Mouse (Mus musculus) limb, embryonic 14.5 days (tissue): ENCODE measurements around the gene Mms22l. TPM values are rescaled to one million over a fixed set of nuclear protein-coding genes. Genes with fewer than 3 reads are reported as not detected.
A peak's percentile ranks its signal among the peaks of the same experiment; 100 is the strongest.

Source experiments
- ATAC-seq: fragments of 200-750 bp; cut with Nextera tagmentation; 2 replicates; pipeline ENCODE4 v1.8.0; 2017; ENCODE audit warnings: low read depth, moderate number of reproducible peaks, moderate TSS enrichment; ENCODE audit not compliant: low FRiP score
- DNase-seq: peaks from one replicate; pipeline ENCODE4 v3.0.0-alpha.2; 2015; ENCODE audit warnings: low spot score
- H3K27ac ChIP-seq: fragments of 300-500 bp; sonication (generic); replicated peaks from 2 replicates; pipeline ENCODE4 v1.5.1; 2014; ENCODE audit warnings: low read depth, mild to moderate bottlenecking, low read length, moderate library complexity, mixed read lengths
- H3K27me3 ChIP-seq: fragments of 300-500 bp; sonication (generic); 2 replicates; pipeline ENCODE4 v1.6.1; 2014; ENCODE audit warnings: low read length, mixed read lengths; ENCODE audit not compliant: control insufficient read depth, insufficient read depth
- H3K36me3 ChIP-seq: fragments of 300-500 bp; sonication (generic); 2 replicates; pipeline ENCODE4 v1.6.1; 2014; ENCODE audit warnings: mild to moderate bottlenecking, low read length, moderate library complexity, mixed read lengths; ENCODE audit not compliant: control insufficient read depth, insufficient read depth
- H3K4me1 ChIP-seq: fragments of 300-500 bp; sonication (generic); 2 replicates; pipeline ENCODE4 v1.6.1; 2014; ENCODE audit warnings: antibody characterized with exemption, low read length, mixed read lengths; ENCODE audit not compliant: control insufficient read depth, insufficient read depth
- H3K4me2 ChIP-seq: fragments of 300-500 bp; sonication (generic); replicated peaks from 2 replicates; pipeline ENCODE4 v1.6.1; 2014; ENCODE audit warnings: low read depth, mild to moderate bottlenecking, low read length, moderate library complexity; ENCODE audit not compliant: severe bottlenecking
- H3K4me3 ChIP-seq: fragments of 300-500 bp; sonication (generic); replicated peaks from 2 replicates; pipeline ENCODE4 v1.5.1; 2014; ENCODE audit warnings: low read length
- H3K9ac ChIP-seq: fragments of 300-500 bp; sonication (generic); 2 replicates; pipeline ENCODE4 v1.6.1; 2014; ENCODE audit warnings: mild to moderate bottlenecking, low read depth, low read length, moderate library complexity; ENCODE audit not compliant: severe bottlenecking
- H3K9me3 ChIP-seq: fragments of 300-500 bp; sonication (generic); 2 replicates; pipeline ENCODE4 v1.6.1; 2016; ENCODE audit warnings: low read length; ENCODE audit not compliant: control insufficient read depth
- POLR2A ChIP-seq: fragments of 200-500 bp; IDR thresholded peaks from 2 replicates; pipeline ENCODE4 v1.8.0; 2012; ENCODE audit warnings: inconsistent platforms, mild to moderate bottlenecking, moderate library complexity, borderline replicate concordance; ENCODE audit not compliant: insufficient read depth, insufficient read length; ENCODE audit errors: extremely low read depth
- WGBS: fragments of 180-500 bp; shearing (Covaris S2); extraction: QIAGEN DNeasy Blood & Tissue Kit; methylation state at CpG from one replicate; pipeline ENCODE4 v1.1.7; 2014; 5-methylcytosine and 5-hydroxymethylcytosine counted together
- polyA plus RNA-seq, 2 experiments: library from polyadenylated mRNA; depleted of rRNA in 1 of 2; stranded (reverse) in 1 of 2; unstranded in 1 of 2; fragments of >200 nt; fragmentation: Nextera tagmentation in 1 of 2; extraction: Ambion mirVana in 1 of 2; gene quantifications; 2 replicates each; pipeline versions ENCODE4 v1.2.1 to v1.2.3; 2012 to 2014

Mms22l gene
- polyA plus RNA-seq, 2 experiments, result 25.5 to 26.0 TPM

DNA sequence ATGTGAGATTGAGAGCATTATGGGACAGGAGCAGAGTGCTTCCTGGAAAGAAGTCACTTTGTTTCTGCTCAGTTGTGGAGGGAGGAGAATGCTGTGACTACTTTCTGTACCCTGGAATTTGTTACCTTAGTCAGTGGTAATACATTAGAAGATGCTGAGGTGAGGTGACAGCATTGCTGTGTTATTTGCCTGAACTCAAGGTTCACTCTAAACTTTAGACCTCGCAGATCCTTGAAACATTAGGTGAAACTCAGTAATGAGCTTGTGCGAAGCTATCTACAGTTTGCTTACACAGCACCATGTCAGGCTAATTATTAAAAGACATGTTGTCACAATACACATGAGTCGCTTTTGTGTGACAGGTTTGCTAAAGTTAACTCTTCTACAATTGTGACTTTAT, 47.2 kb downstream of the Mms22l start:
- H3K9ac ChIP-seq, result no peak overlapping the region
- TF ChIP-seq POLR2A, result no peak
- DNase-seq, result no peak
- no peaks in the 10 kb centered on the region for H3K36me3 ChIP-seq
- no peaks in the 10 kb centered on the region for H3K9me3 ChIP-seq
- WGBS, result 87% methylated on average over 3 of the region's 3 CpGs
- H3K4me3 ChIP-seq, result no peak overlapping the region
- H3K4me1 ChIP-seq, result no peaks in the 10 kb centered on the region
- H3K4me2 ChIP-seq, result no peak overlapping the region
- no peaks in the 10 kb centered on the region for H3K27me3 ChIP-seq
- no peak for ATAC-seq
- H3K27ac ChIP-seq, result no peak overlapping the region

DNA sequence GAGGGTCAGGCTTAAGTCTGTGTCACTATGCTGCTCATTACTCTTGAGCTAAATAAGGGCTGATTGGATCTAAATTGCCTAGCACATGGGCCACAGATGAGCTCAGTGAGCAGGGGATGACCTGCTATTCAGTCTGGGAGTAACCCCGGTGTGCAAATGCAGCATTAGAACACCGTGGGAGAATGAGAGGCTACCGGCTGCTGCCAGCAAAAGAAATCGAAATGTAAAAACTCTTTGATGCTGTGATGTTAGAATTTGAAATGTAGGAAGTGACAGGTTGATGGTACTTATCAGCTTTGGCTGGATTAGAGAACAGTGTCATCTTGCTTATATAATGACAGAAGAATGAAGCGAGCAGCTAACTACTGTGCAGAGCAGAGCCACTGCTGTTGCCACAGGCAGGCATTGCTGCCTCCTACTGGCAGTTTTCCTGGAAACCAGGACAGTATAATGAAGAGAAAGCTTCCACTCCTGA, 48.5 kb downstream of the Mms22l start:
- Histone ChIP-seq H3K36me3 (no peaks in the 10 kb centered on the region), H3K27ac (no peak overlapping the region), H3K9me3 (no peaks in the 10 kb centered on the region), H3K27me3 (no peaks in the 10 kb centered on the region), H3K4me2 (no peak overlapping the region), H3K9ac (no peak overlapping the region), H3K4me3 (no peak overlapping the region), H3K4me1 (no peaks in the 10 kb centered on the region)
- 40% methylated on average over 5 of the region's 5 CpGs for WGBS
- no peak for DNase-seq
- no peak for TF ChIP-seq POLR2A
- ATAC-seq, result no peak

DNA sequence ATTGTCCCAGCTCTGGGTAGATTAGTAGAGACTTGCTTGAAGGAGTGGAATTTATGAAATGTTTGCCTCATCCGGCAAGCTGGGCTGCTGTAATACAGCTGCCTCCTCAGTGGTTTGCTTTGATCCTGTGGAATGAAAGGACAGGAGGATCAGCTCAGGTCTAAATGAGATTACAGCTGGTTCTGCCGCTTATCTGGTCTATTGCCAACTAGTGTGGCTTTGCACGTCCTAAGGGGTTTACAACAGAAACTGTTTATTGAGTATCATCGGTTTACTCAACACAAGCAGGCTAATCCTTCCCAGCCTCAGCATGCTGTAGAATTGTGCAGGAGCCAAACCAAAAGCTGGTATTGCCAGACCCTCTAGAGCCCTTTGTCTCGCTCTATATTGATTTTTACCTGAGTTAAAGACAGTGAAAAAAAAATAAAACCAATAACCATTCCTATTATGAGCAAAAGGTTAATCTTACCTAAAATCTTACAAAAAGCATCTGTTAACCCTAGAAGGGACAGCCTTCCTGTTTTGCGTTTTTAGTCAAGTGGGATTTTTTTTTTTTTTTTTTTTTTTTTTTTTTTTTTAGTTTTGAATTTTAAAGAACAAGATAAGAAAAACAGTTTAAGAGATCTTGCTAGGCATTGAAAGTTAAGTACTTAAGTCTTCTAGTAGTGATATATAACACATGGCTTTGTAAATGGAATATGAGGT, 60.0 kb downstream of the Mms22l start:
- Histone ChIP-seq H3K27ac (no peak overlapping the region), H3K9me3 (no peaks in the 10 kb centered on the region), H3K9ac (no peak overlapping the region), H3K27me3 (no peaks in the 10 kb centered on the region), H3K4me1 (peaks cover 3% of the 10 kb centered on the region; the same call in 1 of the 2 replicates), H3K36me3 (no peaks in the 10 kb centered on the region), H3K4me2 (no peak overlapping the region), H3K4me3 (no peak overlapping the region)
- DNase-seq (peak; percentile 17), ATAC-seq (no peak)
- no peak for TF ChIP-seq POLR2A
- whole genome bisulfite sequencing, result 27% methylated on average over 6 of the region's 6 CpGs

- Histone ChIP-seq H3K27me3 (no peaks in the 10 kb centered on the region), H3K4me3 (no peak overlapping the region), H3K36me3 (no peaks in the 10 kb centered on the region), H3K9me3 (no peaks in the 10 kb centered on the region), H3K27ac (no peak overlapping the region), H3K4me1 (peaks cover 3% of the 10 kb centered on the region; the same call in 1 of the 2 replicates), H3K4me2 (no peak overlapping the region), H3K9ac (no peak overlapping the region)
- ATAC-seq (no peak), DNase-seq (no peak)
- WGBS, result 76% methylated on average over 4 of the region's 4 CpGs
- TF ChIP-seq POLR2A, result no peak
Observed at GRCm38 (mm10) chr4:24557149-24557548, 60.9 kb downstream of the Mms22l start.

GRCm38 (mm10) chr4:24568026-24568425, 71.8 kb downstream of the Mms22l start:
- 43% methylated on average over 6 of the region's 6 CpGs for WGBS
- DNase-seq, result no peak
- H3K9ac ChIP-seq, result no peak overlapping the region
- TF ChIP-seq POLR2A, result no peak
- no peaks in the 10 kb centered on the region for H3K36me3 ChIP-seq
- H3K4me1 ChIP-seq, result no peaks in the 10 kb centered on the region
- H3K4me2 ChIP-seq, result no peak overlapping the region
- H3K4me3 ChIP-seq, result no peak overlapping the region
- no peak for ATAC-seq
- no peak overlapping the region for H3K27ac ChIP-seq
- H3K9me3 ChIP-seq, result no peaks in the 10 kb centered on the region
- no peaks in the 10 kb centered on the region for H3K27me3 ChIP-seq
